Comparison of ENCODE assay signal across 13 mouse cellular contexts in the genomic region with DNA sequence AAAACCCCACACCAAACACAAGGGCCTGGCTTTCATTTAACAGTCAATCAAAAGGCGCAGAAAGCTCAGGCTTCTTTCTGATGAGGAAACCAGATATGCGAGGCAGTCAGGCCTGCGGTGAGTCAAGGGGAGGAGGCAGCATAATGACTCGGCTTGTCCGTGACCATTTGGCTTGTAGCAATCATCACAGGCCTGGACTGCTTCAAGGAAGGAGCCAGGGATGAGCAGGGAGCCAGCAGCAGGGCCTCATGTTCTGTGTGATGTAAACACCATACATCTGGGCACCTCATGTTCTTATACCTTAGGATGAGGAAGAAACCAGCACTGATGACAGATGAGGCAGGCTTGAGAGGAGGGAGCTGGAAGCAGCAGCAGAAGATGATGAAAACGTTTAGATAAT.
DNase-seq lines count a peak whose midpoint lies in the region; ATAC-seq and TF ChIP-seq lines count a peak whose summit lies in the region.
"Had no signal": no experiment of that assay in that cellular context is flagged by ENCODE, and none has a peak within 500 bp of the region (broad histone marks: within the 10 kb centered on the region; RNA-seq: fewer than 3 reads in every experiment).

No protein-coding gene starts in this region.

- no peak overlapping the region for H3K27ac ChIP-seq in kidney, postnatal 0 days
- H3K27ac ChIP-seq in embryonic facial prominence, embryonic 14.5 days (replicated peaks; ENCODE audit: low read depth, low read length), result peak overlapping the region; percentile 54
- no peak overlapping the region for H3K27ac ChIP-seq in stomach, embryonic 16.5 days (ENCODE audit: low read length)
- H3K27ac ChIP-seq in liver, embryonic 12.5 days, result no peak overlapping the region
- H3K27ac ChIP-seq: heart, embryonic 13.5 days; layer of hippocampus, adult 2 months had no signal

- no peaks in the 10 kb centered on the region for H3K36me3 ChIP-seq in kidney, postnatal 0 days (ENCODE audit: insufficient read depth, low read length)
- H3K36me3 ChIP-seq in embryonic facial prominence, embryonic 14.5 days (ENCODE audit: control insufficient read depth, insufficient read depth, low read length), result no peaks in the 10 kb centered on the region
- no peaks in the 10 kb centered on the region for H3K36me3 ChIP-seq in stomach, embryonic 16.5 days (ENCODE audit: control insufficient read depth, insufficient read depth, low read length)
- no peaks in the 10 kb centered on the region for H3K36me3 ChIP-seq in liver, embryonic 12.5 days
- H3K36me3 ChIP-seq: G1E; heart, embryonic 13.5 days had no signal

- no peaks in the 10 kb centered on the region for H3K4me1 ChIP-seq in kidney, postnatal 0 days (replicated peaks; ENCODE audit: insufficient read depth, low read length)
- H3K4me1 ChIP-seq in embryonic facial prominence, embryonic 14.5 days (ENCODE audit: control insufficient read depth, insufficient read depth, low read length), result peaks cover 40% of the 10 kb centered on the region
- H3K4me1 ChIP-seq in stomach, embryonic 16.5 days (ENCODE audit: control insufficient read depth, insufficient read depth, low read length), result no peaks in the 10 kb centered on the region
- H3K4me1 ChIP-seq in liver, embryonic 12.5 days, result no peaks in the 10 kb centered on the region

- no peak overlapping the region for H3K9ac ChIP-seq in kidney, postnatal 0 days (ENCODE audit: low read depth, low read length)
- no peak overlapping the region for H3K9ac ChIP-seq in embryonic facial prominence, embryonic 14.5 days (ENCODE audit: low read depth, low read length)
- H3K9ac ChIP-seq in stomach, embryonic 16.5 days (ENCODE audit: low read length), result no peak overlapping the region
- H3K9ac ChIP-seq in liver, embryonic 12.5 days, result no peak overlapping the region
- H3K9ac ChIP-seq: heart, embryonic 13.5 days had no signal

- WGBS in kidney, postnatal 0 days, result 31% methylated on average over 6 of the region's 6 CpGs
- 20% methylated on average over 6 of the region's 6 CpGs for WGBS in embryonic facial prominence, embryonic 14.5 days
- 37% methylated on average over 6 of the region's 6 CpGs for WGBS in stomach, embryonic 16.5 days
- WGBS in liver, embryonic 12.5 days (ENCODE audit: insufficient replicate concordance), result 19% methylated on average over 6 of the region's 6 CpGs

- H3K4me3 ChIP-seq in kidney, postnatal 0 days (replicated peaks; ENCODE audit: low read depth, low read length), result no peak overlapping the region
- H3K4me3 ChIP-seq in embryonic facial prominence, embryonic 14.5 days (ENCODE audit: low read depth, low read length), result no peak overlapping the region
- H3K4me3 ChIP-seq in stomach, embryonic 16.5 days (replicated peaks; ENCODE audit: low read length), result no peak overlapping the region
- no peak overlapping the region for H3K4me3 ChIP-seq in liver, embryonic 12.5 days
- H3K4me3 ChIP-seq: heart, embryonic 13.5 days; layer of hippocampus, adult 2 months had no signal

- TF ChIP-seq CTCF in kidney, postnatal 0 days (IDR thresholded peaks at IDR 0.05; ENCODE audit: low read depth), result no peak

- no peak for ATAC-seq in kidney, postnatal 0 days (replicated peaks; ENCODE audit: low FRiP score, low read depth)
- peak; percentile 88 for ATAC-seq in embryonic facial prominence, embryonic 14.5 days (ENCODE audit: low read depth)
- peak; percentile 60 for ATAC-seq in stomach, embryonic 16.5 days (ENCODE audit: insufficient read depth, low FRiP score)
- no peak for ATAC-seq in liver, embryonic 12.5 days
- ATAC-seq: forebrain, embryonic 14.5 days had no signal

- no peak overlapping the region for H3K4me2 ChIP-seq in kidney, postnatal 0 days (ENCODE audit: low read length)
- H3K4me2 ChIP-seq in embryonic facial prominence, embryonic 14.5 days (ENCODE audit: low read depth, low read length), result no peak overlapping the region
- no peak overlapping the region for H3K4me2 ChIP-seq in stomach, embryonic 16.5 days (ENCODE audit: low read depth, low read length)
- H3K4me2 ChIP-seq in liver, embryonic 12.5 days, result no peak overlapping the region
- H3K4me2 ChIP-seq: heart, embryonic 13.5 days had no signal

- DNase-seq in kidney, postnatal 0 days (ENCODE audit: low spot score), result peak; percentile 52
- no peak for DNase-seq in kidney, adult 9 months
- peak; percentile 34 for DNase-seq in adipocyte (ENCODE audit: low spot score)
- peak; percentile 94 for DNase-seq in embryonic facial prominence, embryonic 14.5 days (ENCODE audit: low spot score)
- DNase-seq in thymus, adult 18-20 months, result no peak
- DNase-seq: adrenal gland, adult 8-10 months; left cerebral cortex, postnatal 4 days had no signal

- H3K27me3 ChIP-seq in kidney, postnatal 0 days (ENCODE audit: insufficient read depth, low read length), result no peaks in the 10 kb centered on the region
- no peaks in the 10 kb centered on the region for H3K27me3 ChIP-seq in embryonic facial prominence, embryonic 14.5 days (replicated peaks; ENCODE audit: control insufficient read depth, insufficient read depth, low read length)
- H3K27me3 ChIP-seq in stomach, embryonic 16.5 days (ENCODE audit: control insufficient read depth, insufficient read depth, low read length), result no peaks in the 10 kb centered on the region
- H3K27me3 ChIP-seq in liver, embryonic 12.5 days (replicated peaks), result peaks cover 12% of the 10 kb centered on the region; the same call in 1 of the 2 replicates

- H3K9me3 ChIP-seq in kidney, postnatal 0 days (replicated peaks; ENCODE audit: low read length), result no peaks in the 10 kb centered on the region
- H3K9me3 ChIP-seq in embryonic facial prominence, embryonic 14.5 days (ENCODE audit: control insufficient read depth, low read length), result 0 out of 2 replicates have a peak, but pooled peaks cover 3% of the 10 kb centered on the region
- H3K9me3 ChIP-seq in stomach, embryonic 16.5 days (replicated peaks; ENCODE audit: control insufficient read depth, low read length), result no peaks in the 10 kb centered on the region
- H3K9me3 ChIP-seq in liver, embryonic 12.5 days (replicated peaks), result 0 out of 2 replicates have a peak, but pooled peaks cover 3% of the 10 kb centered on the region

Comparison
In these comparisons a context has a peak if more than half of its experiments do, and no peak if none do; other contexts are left out.
1. DNase-seq: peak in kidney, postnatal 0 days (single experiment), adipocyte (single experiment) and embryonic facial prominence, embryonic 14.5 days (single experiment); none in kidney, adult 9 months (single experiment) and thymus, adult 18-20 months (0 of 2).
2. ATAC-seq: peak in embryonic facial prominence, embryonic 14.5 days (single experiment) and stomach, embryonic 16.5 days (single experiment); none in kidney, postnatal 0 days (single experiment) and liver, embryonic 12.5 days (single experiment).